Mouse (Mus musculus) olfactory bulb, adult 2 months (tissue): ENCODE measurements around the gene Mapk12.

Experiments
- CTCF ChIP-seq: fragments of 200-500 bp; IDR thresholded peaks from 2 replicates; pipeline ENCODE4 v1.5.1; 2012; ENCODE audit warnings: low read depth, mild to moderate bottlenecking, low read length, moderate library complexity; ENCODE audit not compliant: insufficient read depth
- POLR2A ChIP-seq: fragments of 200-500 bp; IDR thresholded peaks from 2 replicates; pipeline ENCODE4 v1.6.1; 2012; ENCODE audit warnings: mild to moderate bottlenecking, low read depth, low read length, moderate library complexity; ENCODE audit not compliant: insufficient read depth

DNA sequence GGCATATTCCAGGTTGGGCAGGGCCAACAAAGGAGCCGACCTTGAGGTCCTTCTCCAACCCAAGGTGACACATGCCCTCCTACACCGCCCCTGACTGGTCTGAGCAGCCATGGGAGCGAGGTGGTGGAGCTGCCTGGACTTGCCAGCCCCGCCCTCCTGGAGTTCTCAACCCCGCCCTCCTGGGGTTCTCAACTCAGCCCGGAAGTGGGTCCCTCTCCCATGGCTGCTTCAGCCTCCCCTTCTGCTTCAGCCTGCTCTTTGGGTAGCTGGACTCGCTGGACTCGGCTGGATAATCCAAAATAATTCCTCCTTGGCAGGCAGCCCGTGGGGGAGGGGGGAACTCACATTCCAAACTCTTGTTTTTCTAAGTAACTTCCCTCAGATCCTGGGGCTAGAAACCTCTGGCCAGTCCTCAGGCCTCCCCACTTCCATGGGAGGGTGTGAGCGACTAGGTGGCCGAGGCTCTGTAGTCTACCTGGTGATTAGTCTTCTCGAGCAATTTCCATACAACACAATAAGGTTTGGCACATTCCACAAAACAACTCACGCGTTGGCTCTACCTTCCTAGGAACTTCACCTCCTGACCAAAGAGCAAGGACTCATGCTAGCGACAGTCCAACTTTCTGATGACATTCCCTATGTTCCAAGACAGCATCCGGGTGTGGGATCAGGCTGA, 38.6 kb upstream of the Mapk12 start:
- TF ChIP-seq CTCF: no peak
- TF ChIP-seq POLR2A: no peak
